Mouse (Mus musculus): ENCODE results near the gene Nckap5.

GRCm38 (mm10) chr1:126360531-126361220, 469.9 kb downstream of the Nckap5 start:
- no peak for TF ChIP-seq CTCF (IDR thresholded peaks at IDR 0.05; ENCODE audit: low read depth)
- TF ChIP-seq EP300 (IDR thresholded peaks at IDR 0.05; ENCODE audit: low read depth) = no peak

All from liver, postnatal 0 days (tissue).